Mouse (Mus musculus): Measurements from ENCODE around the gene Lgsn.

Gene Lgsn

GRCm38 (mm10) chr1:31214831-31215230 lies 38.6 kb downstream of the Lgsn start:
- in situ Hi-C loops (cut with MboI, MseI) = no loop called here

- in situ Hi-C loops (cut with MboI, MseI) = no loop called here
Observed at GRCm38 (mm10) chr1:31220599-31221250, 44.5 kb downstream of the Lgsn start.

- in situ Hi-C loops (cut with MboI, MseI) = no loop called here
Observed at GRCm38 (mm10) chr1:31222564-31222963, 46.4 kb downstream of the Lgsn start, which contains the start of the genes 4931428L18Rik and Pih1d3. Gene 4931428L18Rik, minus strand, starts transcription at chr1:31222684. Gene Pih1d3, plus strand, starts transcription at chr1:31222838.

- in situ Hi-C loops (cut with MboI, MseI) = no loop called here
Observed at GRCm38 (mm10) chr1:31233319-31234036, 57.3 kb downstream of the Lgsn start.

Measured in T-helper 2 cell (primary cell).